Mouse (Mus musculus) hematopoietic stem cell, adult 5-6 weeks (primary cell): ENCODE data around the gene Cmss1. TPM values are rescaled to one million over a fixed set of nuclear protein-coding genes. Genes with fewer than 3 reads are reported as not detected.
A peak's percentile ranks its signal among the peaks of the same experiment; 100 is the strongest.

ENCODE experiments used
- ATAC-seq, 2 experiments: fragments of 125-278 bp in 1 of 2; replicated peaks in 1 of 2; 2 replicates each; pipeline ENCODE4 v1.8.0; 2016 to 2017; ENCODE audit warnings: inconsistent platforms in 2 of 2, mild to moderate bottlenecking in 2 of 2, moderate number of reproducible peaks in 2 of 2, low read depth in 1 of 2, moderate TSS enrichment in 1 of 2; ENCODE audit not compliant: low FRiP score in 2 of 2, poor library complexity in 2 of 2, severe bottlenecking in 2 of 2, insufficient read depth in 1 of 2, low TSS enrichment in 1 of 2
- total RNA-seq: library from RNA; stranded (forward); fragments of 172-1452, 232-1000 nt; gene quantifications from 2 replicates; pipeline ENCODE4 v1.2.3, GENCODE M21; 2017

The Cmss1 gene
- total RNA-seq, 1 experiment from 2014 or later = 83.8 TPM

DNA sequence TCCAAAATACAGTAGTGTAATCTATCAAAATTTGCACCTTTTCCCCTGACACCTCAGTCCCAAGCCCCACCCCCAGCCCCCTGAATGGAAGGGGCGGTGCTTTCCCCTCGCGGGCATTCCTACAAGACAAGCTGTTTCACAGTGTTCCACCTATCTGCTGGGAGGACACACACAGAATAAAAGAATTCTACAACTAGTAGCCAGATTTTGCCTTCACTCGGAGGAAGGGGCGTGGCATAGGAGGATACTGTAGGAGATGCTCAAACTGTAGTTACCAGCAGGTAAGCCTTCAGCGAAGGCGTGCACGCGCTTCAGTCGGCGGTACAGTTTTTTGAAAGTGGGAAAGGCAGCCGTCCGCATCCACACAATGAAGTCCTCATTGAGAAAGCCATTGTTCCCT lies 336.9 kb downstream of the Cmss1 start:
- ATAC-seq = no peak

DNA sequence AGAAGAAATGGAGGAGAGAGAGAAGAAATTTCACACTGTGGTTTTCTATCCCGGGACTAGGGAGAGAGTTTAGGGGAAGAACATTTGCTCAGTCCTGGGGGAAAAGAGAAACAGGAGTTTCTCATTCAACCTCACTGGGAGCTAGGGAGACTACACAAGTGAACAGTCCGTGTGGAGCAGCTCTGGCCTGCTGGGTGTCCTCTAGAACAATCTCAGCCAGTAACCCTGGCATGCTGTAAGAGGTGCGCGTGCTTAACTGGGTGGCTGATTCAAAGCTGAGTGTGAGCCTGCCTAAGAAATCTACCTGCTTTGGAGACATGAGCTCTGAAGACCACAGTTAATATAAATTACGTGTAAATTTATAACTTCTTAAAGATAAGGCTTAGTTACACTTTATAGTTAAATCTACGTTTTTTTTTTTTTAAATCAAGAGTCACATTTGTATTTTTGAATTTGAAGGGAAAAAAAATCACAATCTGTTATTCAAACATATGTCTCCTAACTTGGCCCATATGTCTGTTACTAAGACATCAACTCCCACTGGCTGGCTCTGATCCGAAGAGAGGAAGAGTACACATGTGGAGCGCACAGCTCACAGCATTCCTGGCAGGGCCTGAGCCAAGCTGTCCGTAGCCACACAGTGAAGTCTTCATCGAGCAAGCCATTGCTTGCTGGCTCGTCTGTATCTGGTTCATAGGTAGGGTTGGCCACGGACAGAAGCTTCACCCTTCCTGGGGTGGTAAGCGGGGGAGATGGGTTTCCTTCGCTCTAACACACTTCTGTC lies 338.4 kb downstream of the Cmss1 start:
- no peak for ATAC-seq

DNA sequence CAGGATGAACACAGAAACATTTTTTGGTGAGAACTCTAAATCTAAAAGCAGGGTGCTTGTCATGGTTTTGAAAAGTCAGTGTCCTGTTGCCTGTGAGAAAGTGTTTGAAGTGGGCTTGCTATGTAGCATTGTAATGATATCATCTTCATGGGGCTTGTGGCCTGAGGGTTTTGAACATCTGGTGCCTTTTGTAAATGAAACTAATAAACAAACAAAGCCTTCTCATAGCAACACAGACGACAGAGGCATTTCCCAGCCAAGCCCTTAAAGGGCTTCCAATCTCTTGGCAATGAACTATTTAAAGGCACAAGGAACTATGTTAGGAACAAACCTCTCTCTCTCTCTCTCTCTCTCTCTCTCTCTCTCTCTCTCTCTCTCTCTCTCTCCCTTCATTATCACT lies 339.6 kb downstream of the Cmss1 start:
- ATAC-seq = no peak

DNA sequence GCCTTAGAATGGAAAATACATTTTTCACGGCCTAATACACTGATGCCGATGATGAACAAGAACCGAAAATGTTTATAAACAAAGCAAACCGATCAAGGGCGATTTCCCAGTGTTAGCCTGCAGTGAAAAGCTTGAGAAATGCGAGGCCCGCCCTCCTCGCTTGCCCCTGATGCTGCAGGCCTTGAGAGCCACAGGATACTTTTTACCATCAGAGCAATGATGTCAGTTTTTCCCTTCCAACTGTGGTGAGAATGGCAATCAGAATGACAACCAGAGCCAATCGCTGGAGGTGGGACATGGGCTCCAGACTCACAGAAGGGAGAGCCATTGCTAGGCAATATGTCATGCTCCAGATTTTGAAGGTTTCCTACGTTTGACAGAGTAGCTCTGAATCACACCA lies 346.5 kb downstream of the Cmss1 start:
- no peak for ATAC-seq

DNA sequence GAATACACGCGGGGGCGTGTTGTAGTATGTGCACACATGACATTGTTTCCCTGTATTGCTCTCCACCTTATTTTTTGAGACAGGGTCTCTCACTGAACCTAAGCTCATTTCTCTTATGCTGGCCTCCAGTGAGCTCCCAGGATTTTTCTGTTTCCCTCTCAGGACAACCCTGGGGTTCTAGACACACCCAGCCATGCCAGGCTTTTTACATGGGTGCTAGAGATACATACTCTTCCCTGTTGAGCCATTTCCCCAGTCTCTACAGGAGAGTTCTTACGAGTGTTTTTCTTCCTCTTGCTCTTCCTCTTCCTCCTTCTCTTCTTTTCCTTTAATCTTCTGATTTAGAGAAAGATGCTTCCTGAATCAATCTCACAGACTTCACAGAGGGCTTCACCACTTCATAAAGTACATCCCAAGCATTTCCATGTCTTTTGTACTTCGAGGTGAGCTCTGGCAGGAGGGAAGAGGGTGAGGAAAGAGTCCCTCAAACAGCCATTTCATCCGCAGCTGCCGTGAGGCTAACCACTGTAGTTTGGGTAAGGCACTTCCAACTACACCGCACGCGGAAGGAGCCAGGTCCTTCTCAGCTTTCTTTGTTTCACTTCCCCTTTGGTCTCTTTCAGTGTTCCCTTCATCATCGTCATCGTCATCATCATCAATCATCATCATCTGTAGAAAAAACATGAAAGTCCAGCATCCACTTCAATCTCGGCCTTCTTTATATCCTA lies 347.1 kb downstream of the Cmss1 start:
- ATAC-seq = peak; percentile 42 to 72; a peak in 2 of 4 replicates

Other genes with a start within 250 kb of the Cmss1 start
- gene Col8a1, start 147.9 kb upstream of the Cmss1 start, total RNA-seq = not detected in 2 replicates